Mouse (Mus musculus) lung, postnatal 25 days (tissue): ENCODE data around the gene Hipk3.

Experiments
- DNase-seq: peaks from one replicate; pipeline ENCODE4 v3.0.0; 2022; ENCODE audit warnings: low spot score

Hipk3 gene

GRCm38 (mm10) chr2:104493951-104494800, at the start of gene Hipk3:
Gene Hipk3 (minus strand): TSS chr2:104494446.
- DNase-seq, result peak; percentile 85

- no peak for DNase-seq
Observed at GRCm38 (mm10) chr2:104540286-104540685, 46.0 kb upstream of the Hipk3 start.

- no peak for DNase-seq
Observed at GRCm38 (mm10) chr2:104534751-104535150, 40.5 kb upstream of the Hipk3 start.

GRCm38 (mm10) chr2:104532548-104532947, 38.3 kb upstream of the Hipk3 start:
- no peak for DNase-seq

- no peak for DNase-seq
Observed at GRCm38 (mm10) chr2:104526559-104526958, 32.3 kb upstream of the Hipk3 start.

- peak; percentile 61 for DNase-seq
Observed at GRCm38 (mm10) chr2:104525506-104525905, 31.3 kb upstream of the Hipk3 start.

GRCm38 (mm10) chr2:104511622-104512021, 17.4 kb upstream of the Hipk3 start:
- no peak for DNase-seq

- no peak for DNase-seq
Observed at GRCm38 (mm10) chr2:104502388-104502787, 8.1 kb upstream of the Hipk3 start.

- no peak for DNase-seq
Observed at GRCm38 (mm10) chr2:104501091-104501490, 6.8 kb upstream of the Hipk3 start.

- DNase-seq, result no peak
Observed at GRCm38 (mm10) chr2:104497771-104498170, 3.5 kb upstream of the Hipk3 start.

- no peak for DNase-seq
Observed at GRCm38 (mm10) chr2:104497231-104497630, 3.0 kb upstream of the Hipk3 start.

- DNase-seq, result no peak
Observed at GRCm38 (mm10) chr2:104496206-104496605, 2.0 kb upstream of the Hipk3 start.

- DNase-seq, result no peak
Observed at GRCm38 (mm10) chr2:104494801-104495185, 547 bp upstream of the Hipk3 start.

GRCm38 (mm10) chr2:104493021-104493950, 960 bp downstream of the Hipk3 start:
- DNase-seq, result peak; percentile 80

- DNase-seq, result no peak
Observed at GRCm38 (mm10) chr2:104491221-104491795, 2.9 kb downstream of the Hipk3 start.

GRCm38 (mm10) chr2:104490761-104491160, 3.5 kb downstream of the Hipk3 start:
- no peak for DNase-seq

- no peak for DNase-seq
Observed at GRCm38 (mm10) chr2:104489851-104490250, 4.4 kb downstream of the Hipk3 start.

GRCm38 (mm10) chr2:104484438-104484837, 9.8 kb downstream of the Hipk3 start:
- DNase-seq, result no peak

GRCm38 (mm10) chr2:104482156-104482555, 12.1 kb downstream of the Hipk3 start:
- DNase-seq, result peak; percentile 47

- DNase-seq, result no peak
Observed at GRCm38 (mm10) chr2:104479054-104479453, 15.2 kb downstream of the Hipk3 start.

GRCm38 (mm10) chr2:104477398-104478015, 16.7 kb downstream of the Hipk3 start:
- no peak for DNase-seq

- DNase-seq, result no peak
Observed at GRCm38 (mm10) chr2:104472056-104472455, 22.2 kb downstream of the Hipk3 start.
